Comparison of ENCODE assay signal across 10 mouse cellular contexts in the genomic region with DNA sequence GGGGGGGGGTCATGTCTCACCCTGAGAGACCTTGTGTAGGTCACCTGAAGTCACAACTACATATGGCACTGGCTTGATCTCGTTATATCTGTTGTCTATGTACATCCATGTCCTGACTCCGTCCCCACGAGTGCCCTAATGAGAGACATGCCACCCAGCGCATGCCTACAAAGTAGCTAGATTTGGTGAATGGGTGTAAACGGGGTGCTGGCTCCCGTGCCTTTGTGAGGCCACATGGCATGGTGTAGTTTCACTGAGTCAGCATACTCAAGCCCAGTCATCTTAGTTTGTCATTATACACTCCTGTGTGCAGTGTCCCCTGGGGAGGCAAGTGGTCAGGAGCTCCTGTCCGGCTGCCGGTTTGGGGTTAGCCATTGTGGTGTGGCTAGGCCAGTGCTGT. TPM values are rescaled to one million over a fixed set of nuclear protein-coding genes. Genes with fewer than 3 reads are reported as not detected.
A peak's percentile ranks its signal among the peaks of the same experiment; 100 is the strongest.
DNase-seq lines count a peak whose midpoint lies in the region; ATAC-seq and TF ChIP-seq lines count a peak whose summit lies in the region.
"Had no signal": no experiment of that assay in that cellular context is flagged by ENCODE, and none has a peak within 500 bp of the region (broad histone marks: within the 10 kb centered on the region; RNA-seq: fewer than 3 reads in every experiment).

No protein-coding gene starts in this region.

- H3K4me2 ChIP-seq in intestine, embryonic 14.5 days (ENCODE audit: low read length) = peak overlapping the region; percentile 61
- H3K4me2 ChIP-seq in intestine, postnatal 0 days (replicated peaks; ENCODE audit: low read depth) = no peak overlapping the region
- H3K4me2 ChIP-seq in CH12.LX (ENCODE audit: insufficient read depth, low read depth, poor library complexity, severe bottlenecking) = peak overlapping the region; percentile 74
- peak overlapping the region; percentile 79 for H3K4me2 ChIP-seq in embryonic facial prominence, embryonic 13.5 days
- H3K4me2 ChIP-seq in liver, embryonic 12.5 days = peak overlapping the region; percentile 97

- no peaks in the 10 kb centered on the region for H3K9me3 ChIP-seq in intestine, embryonic 14.5 days (ENCODE audit: control insufficient read depth, low read length)
- no peaks in the 10 kb centered on the region for H3K9me3 ChIP-seq in intestine, postnatal 0 days (ENCODE audit: control insufficient read depth)
- no peaks in the 10 kb centered on the region for H3K9me3 ChIP-seq in CH12.LX (replicated peaks; ENCODE audit: low read length)
- no peaks in the 10 kb centered on the region for H3K9me3 ChIP-seq in embryonic facial prominence, embryonic 13.5 days
- H3K9me3 ChIP-seq in liver, embryonic 12.5 days (replicated peaks) = no peaks in the 10 kb centered on the region

- peak; percentile 17; the same call in 1 of the 2 replicates for TF ChIP-seq POLR2A in CH12.LX (IDR thresholded peaks at IDR 0.05; ENCODE audit: low read depth, low read length)

- TF ChIP-seq EP300 in CH12.LX (IDR thresholded peaks at IDR 0.05; ENCODE audit: low read length) = no peak

- H3K27ac ChIP-seq in intestine, embryonic 14.5 days (ENCODE audit: low read depth) = no peak overlapping the region
- H3K27ac ChIP-seq in intestine, postnatal 0 days (ENCODE audit: low read depth, low read length) = no peak overlapping the region
- H3K27ac ChIP-seq in CH12.LX (ENCODE audit: insufficient read depth, low read depth) = peak overlapping the region; percentile 65
- no peak overlapping the region for H3K27ac ChIP-seq in embryonic facial prominence, embryonic 13.5 days
- peak overlapping the region; percentile 31 for H3K27ac ChIP-seq in liver, embryonic 12.5 days

- no peak overlapping the region; the same call in 1 of the 2 replicates for H3K9ac ChIP-seq in intestine, embryonic 14.5 days (ENCODE audit: low read length)
- no peak overlapping the region for H3K9ac ChIP-seq in intestine, postnatal 0 days (ENCODE audit: low read depth, low read length)
- H3K9ac ChIP-seq in CH12.LX (ENCODE audit: insufficient read depth, low read depth) = peak overlapping the region; percentile 99
- H3K9ac ChIP-seq in embryonic facial prominence, embryonic 13.5 days = peak overlapping the region; percentile 97
- H3K9ac ChIP-seq in liver, embryonic 12.5 days = peak overlapping the region; percentile 100

- TF ChIP-seq RAD21 in CH12.LX (IDR thresholded peaks at IDR 0.05; ENCODE audit: low read depth, low read length) = no peak

- H3K79me2 ChIP-seq in CH12.LX (replicated peaks; ENCODE audit: control insufficient read depth, extremely low read depth, insufficient read depth, poor library complexity, severe bottlenecking) = peaks cover 66% of the 10 kb centered on the region

- no peaks in the 10 kb centered on the region for H3K27me3 ChIP-seq in intestine, embryonic 14.5 days (replicated peaks; ENCODE audit: control insufficient read depth, insufficient read depth, low read length)
- no peaks in the 10 kb centered on the region for H3K27me3 ChIP-seq in intestine, postnatal 0 days (replicated peaks; ENCODE audit: control insufficient read depth, insufficient read depth, low read length)
- no peaks in the 10 kb centered on the region for H3K27me3 ChIP-seq in CH12.LX (replicated peaks)
- H3K27me3 ChIP-seq in embryonic facial prominence, embryonic 13.5 days = no peaks in the 10 kb centered on the region
- H3K27me3 ChIP-seq in liver, embryonic 12.5 days (replicated peaks) = no peaks in the 10 kb centered on the region

- peaks cover 12% of the 10 kb centered on the region for H3K4me1 ChIP-seq in intestine, embryonic 14.5 days (replicated peaks; ENCODE audit: control insufficient read depth, insufficient read depth, low read length)
- no peaks in the 10 kb centered on the region for H3K4me1 ChIP-seq in intestine, postnatal 0 days (replicated peaks; ENCODE audit: control insufficient read depth, insufficient read depth, low read length)
- H3K4me1 ChIP-seq in CH12.LX (ENCODE audit: control insufficient read depth in 1 of 2, insufficient read depth in 2 of 2) = peaks cover 25 to 68% of the 10 kb centered on the region in 2 experiments
- peaks cover 13% of the 10 kb centered on the region for H3K4me1 ChIP-seq in embryonic facial prominence, embryonic 13.5 days
- H3K4me1 ChIP-seq in liver, embryonic 12.5 days = peaks cover 60% of the 10 kb centered on the region

- ATAC-seq in intestine, embryonic 14.5 days (replicated peaks; ENCODE audit: low FRiP score, low TSS enrichment, low read depth) = no peak
- no peak for ATAC-seq in intestine, postnatal 0 days
- no peak for ATAC-seq in embryonic facial prominence, embryonic 13.5 days (ENCODE audit: insufficient number of reproducible peaks, insufficient read depth, low FRiP score, low TSS enrichment, low read depth)
- ATAC-seq in liver, embryonic 12.5 days = no peak

- no peak for TF ChIP-seq CTCF in intestine, postnatal 0 days (IDR thresholded peaks at IDR 0.05; ENCODE audit: low read depth)
- no peak for TF ChIP-seq CTCF in CH12.LX (conservative IDR thresholded peaks at IDR 0.05 in 1 of 2, IDR thresholded peaks at IDR 0.05 in 1 of 2; ENCODE audit: low read depth in 2 of 2, low read length in 2 of 2)

- intact Hi-C loops in left cerebral cortex, postnatal 25 days (cut with DNase I) = no loop called here

- dilution Hi-C loops in CH12.LX (cut with MboI; ENCODE audit: extremely low pct_ligation_motif_present, extremely low pct_unique_long_range_greater_than_20kb, low sequenced_read_pairs) = no loop called here

- no peak overlapping the region for H3K4me3 ChIP-seq in intestine, embryonic 14.5 days (ENCODE audit: low read depth, low read length)
- no peak overlapping the region for H3K4me3 ChIP-seq in intestine, postnatal 0 days (ENCODE audit: low read depth, low read length)
- peak overlapping the region; percentile 29 to 86 (median 71) for H3K4me3 ChIP-seq in CH12.LX (replicated peaks in 1 of 3; ENCODE audit: low read depth in 2 of 3, low read length in 2 of 3, poor library complexity in 1 of 3)
- peak overlapping the region; percentile 85; the same call in 1 of the 2 replicates for H3K4me3 ChIP-seq in embryonic facial prominence, embryonic 13.5 days
- peak overlapping the region; percentile 99 for H3K4me3 ChIP-seq in liver, embryonic 12.5 days

- WGBS in intestine, embryonic 14.5 days = 89% methylated on average over 8 of the region's 8 CpGs
- whole genome bisulfite sequencing in intestine, postnatal 0 days = 78% methylated on average over 8 of the region's 8 CpGs
- WGBS in embryonic facial prominence, embryonic 13.5 days = 82% methylated on average over 8 of the region's 8 CpGs
- 80% methylated on average over 8 of the region's 8 CpGs for WGBS in liver, embryonic 12.5 days (ENCODE audit: insufficient replicate concordance)

- in situ Hi-C loops in CH12.LX (cut with MboI; ENCODE audit: low pct_ligation_motif_present, low pct_unique_long_range_greater_than_20kb, low sequenced_read_pairs) = loop anchor here (5.0 kb wide), 1 partner anchor 42 kb away; no protein-coding TSS in a partner anchor

- DNase-seq in intestine, embryonic 14.5 days (ENCODE audit: low spot score) = no peak
- DNase-seq in CH12.LX (ENCODE audit: extremely low read depth) = peak; percentile 48
- DNase-seq in left cerebral cortex, postnatal 25 days (ENCODE audit: low spot score in 2 of 2) = no peak
- DNase-seq in cerebellum, adult 11-12 months = no peak
- DNase-seq in frontal cortex, postnatal 25 days (ENCODE audit: low spot score in 2 of 2) = no peak
- DNase-seq: gastrocnemius, postnatal 10 days; lung, postnatal 14 days had no signal

- H3K36me3 ChIP-seq in intestine, embryonic 14.5 days (ENCODE audit: control insufficient read depth, insufficient read depth, low read length) = peaks cover 55% of the 10 kb centered on the region
- H3K36me3 ChIP-seq in intestine, postnatal 0 days (ENCODE audit: control insufficient read depth, insufficient read depth) = peaks cover 42% of the 10 kb centered on the region
- H3K36me3 ChIP-seq in CH12.LX (replicated peaks in 1 of 2; ENCODE audit: control insufficient read depth in 1 of 2, insufficient read depth in 1 of 2, low read length in 1 of 2) = peaks cover 34 to 55% of the 10 kb centered on the region in 2 experiments
- H3K36me3 ChIP-seq in embryonic facial prominence, embryonic 13.5 days = peaks cover 54% of the 10 kb centered on the region
- H3K36me3 ChIP-seq in liver, embryonic 12.5 days = peaks cover 57% of the 10 kb centered on the region

RNA-seq across cellular contexts. Expression of a gene that starts 2.1 kb away (rescaled TPM):
- polyA plus RNA-seq in intestine, embryonic 14.5 days (2014; fragmentation: Nextera tagmentation; extraction: Ambion mirVana) = 182 and 186 TPM in 2 replicates
- 50.3 and 51.2 TPM in 2 replicates for polyA plus RNA-seq in intestine, postnatal 0 days (2015; fragmentation: Nextera tagmentation; extraction: Ambion mirVana)
- 189 and 226 TPM in 2 replicates for total RNA-seq in CH12.LX (2012; rRNA removed)
- total RNA-seq in CH12.LX (2014; rRNA removed) = 338 and 351 TPM in 2 replicates
- 288 and 301 TPM in 2 replicates for polyA plus RNA-seq in CH12.LX (2012; ENCODE audit: insufficient read length, low read depth)
- 164 and 166 TPM in 2 replicates for polyA plus RNA-seq in embryonic facial prominence, embryonic 13.5 days (2015; fragmentation: Nextera tagmentation; extraction: Ambion mirVana)
- polyA plus RNA-seq in liver, embryonic 12.5 days (2016; fragmentation: Nextera tagmentation; extraction: Ambion mirVana) = 172 and 174 TPM in 2 replicates
- 10 to 100 TPM; 65.7 to 66.9 TPM for total RNA-seq in left cerebral cortex, postnatal 25 days (2021)

RNA-seq across cellular contexts. Expression of a gene that starts 52.7 kb away (rescaled TPM):
- 37.4 and 42.0 TPM in 2 replicates for polyA plus RNA-seq in intestine, embryonic 14.5 days (2014; fragmentation: Nextera tagmentation; extraction: Ambion mirVana)
- polyA plus RNA-seq in intestine, postnatal 0 days (2015; fragmentation: Nextera tagmentation; extraction: Ambion mirVana) = 18.5 and 22.2 TPM in 2 replicates
- total RNA-seq in CH12.LX (2012; rRNA removed) (12.4 and 15.1 TPM in 2 replicates), CH12.LX (2014; rRNA removed) (7.3 and 8.4 TPM in 2 replicates)
- polyA plus RNA-seq in CH12.LX (2012; ENCODE audit: insufficient read length, low read depth) = 9.7 and 10.1 TPM in 2 replicates
- 53.1 and 62.3 TPM in 2 replicates for polyA plus RNA-seq in embryonic facial prominence, embryonic 13.5 days (2015; fragmentation: Nextera tagmentation; extraction: Ambion mirVana)
- 10.1 and 10.6 TPM in 2 replicates for polyA plus RNA-seq in liver, embryonic 12.5 days (2016; fragmentation: Nextera tagmentation; extraction: Ambion mirVana)
- 10 to 100 TPM; 48.0 to 56.1 TPM for total RNA-seq in left cerebral cortex, postnatal 25 days (2021)

RNA-seq across cellular contexts. Expression of a gene that starts 52.7 kb away (rescaled TPM):
- 22.5 and 23.4 TPM in 2 replicates for polyA plus RNA-seq in intestine, embryonic 14.5 days (2014; fragmentation: Nextera tagmentation; extraction: Ambion mirVana)
- 7.3 and 7.9 TPM in 2 replicates for polyA plus RNA-seq in intestine, postnatal 0 days (2015; fragmentation: Nextera tagmentation; extraction: Ambion mirVana)
- 13.2 and 15.4 TPM in 2 replicates for total RNA-seq in CH12.LX (2012; rRNA removed)
- total RNA-seq in CH12.LX (2014; rRNA removed) = 14.4 and 14.9 TPM in 2 replicates
- polyA plus RNA-seq in CH12.LX (2012; ENCODE audit: insufficient read length, low read depth) = 14.7 and 15.4 TPM in 2 replicates
- polyA plus RNA-seq in embryonic facial prominence, embryonic 13.5 days (2015; fragmentation: Nextera tagmentation; extraction: Ambion mirVana) = 33.2 and 33.4 TPM in 2 replicates
- 14.3 and 14.4 TPM in 2 replicates for polyA plus RNA-seq in liver, embryonic 12.5 days (2016; fragmentation: Nextera tagmentation; extraction: Ambion mirVana)
- 10 to 100 TPM; 40.7 to 43.3 TPM for total RNA-seq in left cerebral cortex, postnatal 25 days (2021)

RNA-seq across cellular contexts. Expression of a gene that starts 56.0 kb away (rescaled TPM):
- not detected in 2 replicates for polyA plus RNA-seq in intestine, embryonic 14.5 days (2014; fragmentation: Nextera tagmentation; extraction: Ambion mirVana)
- not detected in 2 replicates for polyA plus RNA-seq in intestine, postnatal 0 days (2015; fragmentation: Nextera tagmentation; extraction: Ambion mirVana)
- total RNA-seq in CH12.LX (2012; rRNA removed) = not detected in 2 replicates
- not detected in 2 replicates for total RNA-seq in CH12.LX (2014; rRNA removed)
- polyA plus RNA-seq in CH12.LX (2012; ENCODE audit: insufficient read length, low read depth) = not detected in 2 replicates
- not detected in 2 replicates for polyA plus RNA-seq in embryonic facial prominence, embryonic 13.5 days (2015; fragmentation: Nextera tagmentation; extraction: Ambion mirVana)
- polyA plus RNA-seq in liver, embryonic 12.5 days (2016; fragmentation: Nextera tagmentation; extraction: Ambion mirVana) = not detected in 2 replicates
- not detected for total RNA-seq in left cerebral cortex, postnatal 25 days (2021)
- total RNA-seq: gastrocnemius, postnatal 10 days had no signal

Comparison
In these comparisons a context has a peak if more than half of its experiments do, and no peak if none do; other contexts are left out.
1. H3K27ac ChIP-seq: peak in CH12.LX (single experiment) and liver, embryonic 12.5 days (single experiment); none in intestine, embryonic 14.5 days (single experiment), intestine, postnatal 0 days (single experiment) and embryonic facial prominence, embryonic 13.5 days (single experiment).
2. H3K4me3 ChIP-seq: peak in CH12.LX (3 of 3), embryonic facial prominence, embryonic 13.5 days (single experiment) and liver, embryonic 12.5 days (single experiment); none in intestine, embryonic 14.5 days (single experiment) and intestine, postnatal 0 days (single experiment).
3. H3K9ac ChIP-seq: peak in CH12.LX (single experiment), embryonic facial prominence, embryonic 13.5 days (single experiment) and liver, embryonic 12.5 days (single experiment); none in intestine, embryonic 14.5 days (single experiment) and intestine, postnatal 0 days (single experiment).